Mouse (Mus musculus) lung, postnatal 0 days (tissue): ENCODE data around the gene Foxs1. TPM values are rescaled to one million over a fixed set of nuclear protein-coding genes. Genes with fewer than 3 reads are reported as not detected.

ENCODE experiments used
- ATAC-seq: fragments of 200-750 bp; cut with Nextera tagmentation; 2 replicates; pipeline ENCODE4 v1.8.0; 2017; ENCODE audit warnings: moderate library complexity
- DNase-seq: peaks from one replicate; pipeline ENCODE4 v3.0.0-alpha.2; 2016; ENCODE audit warnings: low spot score
- H3K27ac ChIP-seq: fragments of 300-500 bp; sonication (generic); 2 replicates; pipeline ENCODE4 v1.5.1; 2014; ENCODE audit warnings: antibody characterized with exemption, mild to moderate bottlenecking, low read length, mixed read lengths
- H3K27me3 ChIP-seq: fragments of 300-500 bp; sonication (generic); replicated peaks from 2 replicates; pipeline ENCODE4 v1.6.1; 2014; ENCODE audit warnings: low read length, mixed read lengths; ENCODE audit not compliant: insufficient read depth
- H3K36me3 ChIP-seq: fragments of 300-500 bp; sonication (generic); 2 replicates; pipeline ENCODE4 v1.6.1; 2014; ENCODE audit warnings: low read length, mixed read lengths; ENCODE audit not compliant: insufficient read depth
- H3K4me1 ChIP-seq: fragments of 300-500 bp; sonication (generic); 2 replicates; pipeline ENCODE4 v1.6.1; 2014; ENCODE audit warnings: antibody characterized with exemption, low read depth, low read length, mixed read lengths; ENCODE audit not compliant: insufficient read depth
- H3K4me2 ChIP-seq: fragments of 300-500 bp; sonication (generic); replicated peaks from 2 replicates; pipeline ENCODE4 v1.6.1; 2014; ENCODE audit warnings: low read depth, mild to moderate bottlenecking, low read length, moderate library complexity, mixed read lengths
- H3K4me3 ChIP-seq: fragments of 300-500 bp; sonication (generic); 2 replicates; pipeline ENCODE4 v1.5.1; 2014; ENCODE audit warnings: low read depth, low read length
- H3K9ac ChIP-seq: fragments of 300-500 bp; sonication (generic); replicated peaks from 2 replicates; pipeline ENCODE4 v1.6.1; 2014; ENCODE audit warnings: low read depth, mild to moderate bottlenecking
- H3K9me3 ChIP-seq: fragments of 300-500 bp; sonication (generic); 2 replicates; pipeline ENCODE4 v1.6.1; 2016; ENCODE audit warnings: low read length, mixed read lengths
- CTCF ChIP-seq: IDR thresholded peaks from 2 replicates; pipeline ENCODE4 v1.5.1; 2016; ENCODE audit warnings: antibody characterized with exemption, mild to moderate bottlenecking
- EP300 ChIP-seq: IDR thresholded peaks from 2 replicates; pipeline ENCODE4 v1.6.1; 2016; ENCODE audit warnings: antibody characterized with exemption, mild to moderate bottlenecking, control low read depth
- WGBS: fragments of 180-500 bp; shearing (Covaris S2); extraction: QIAGEN DNeasy Blood & Tissue Kit; methylation state at CpG from one replicate; pipeline ENCODE4 v1.1.7; 2014; 5-methylcytosine and 5-hydroxymethylcytosine counted together
- polyA plus RNA-seq: library from polyadenylated mRNA; unstranded; fragments of >200 nt; fragmentation: Nextera tagmentation; extraction: Ambion mirVana; gene quantifications from 2 replicates; pipeline ENCODE4 v1.2.1, GENCODE M21; 2015

Foxs1 gene
- polyA plus RNA-seq, 1 experiment from 2014 or later: 13.2 TPM

GRCm38 (mm10) chr2:152924543-152924942 lies 8.5 kb downstream of the Foxs1 start:
- Histone ChIP-seq H3K4me3 (no peak overlapping the region), H3K4me1 (0 out of 2 replicates have a peak, but pooled peaks cover 3% of the 10 kb centered on the region), H3K4me2 (no peak overlapping the region), H3K9me3 (no peaks in the 10 kb centered on the region), H3K27me3 (no peaks in the 10 kb centered on the region), H3K27ac (no peak overlapping the region), H3K36me3 (no peaks in the 10 kb centered on the region), H3K9ac (no peak overlapping the region)
- WGBS: 67% methylated on average over 5 of the region's 5 CpGs
- TF ChIP-seq EP300: no peak
- no peak for TF ChIP-seq CTCF
- DNase-seq (no peak), ATAC-seq (no peak)

DNA sequence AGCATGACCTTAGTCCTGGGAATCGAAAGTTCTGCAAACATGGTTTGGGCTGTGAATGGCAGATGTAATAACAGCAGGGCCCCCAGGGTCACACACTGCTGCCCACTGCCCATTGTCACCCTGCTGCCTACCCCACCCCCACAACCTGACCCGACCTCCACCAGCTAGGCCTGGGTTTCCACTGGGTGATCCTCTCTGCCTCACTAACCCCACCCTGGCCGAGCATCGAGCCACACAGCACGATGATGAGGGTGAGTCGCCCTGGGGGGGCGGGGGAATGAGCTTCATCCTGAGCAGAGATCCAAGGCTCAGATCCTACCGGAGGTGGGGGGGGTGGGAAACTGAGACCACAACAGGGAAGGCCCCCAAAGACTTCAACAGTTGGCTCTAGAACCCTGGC lies 8.9 kb downstream of the Foxs1 start:
- no peak overlapping the region for H3K27ac ChIP-seq
- H3K4me2 ChIP-seq: no peak overlapping the region
- no peak for ATAC-seq

DNA sequence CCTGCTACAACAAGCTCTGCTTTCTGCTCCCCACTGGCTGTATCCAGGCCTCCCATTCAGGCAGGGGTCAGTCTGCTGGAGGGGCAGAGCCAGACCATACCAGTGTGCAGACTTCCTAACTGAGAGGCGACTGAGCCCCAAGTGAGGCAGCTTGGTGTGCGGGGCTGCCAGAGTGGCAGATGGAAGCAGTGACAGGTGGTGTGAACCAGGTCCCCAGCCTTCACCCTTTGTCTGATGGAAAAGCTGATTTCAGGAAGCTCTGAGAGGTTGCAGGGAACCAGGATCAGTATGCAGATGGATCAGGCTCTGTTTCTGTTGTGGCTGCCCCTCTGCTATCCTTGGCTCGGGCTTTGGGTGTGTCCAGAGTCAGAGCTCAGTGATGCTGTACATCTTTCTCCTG lies 9.4 kb downstream of the Foxs1 start:
- Histone ChIP-seq H3K27ac (no peak overlapping the region), H3K9ac (no peak overlapping the region), H3K4me2 (no peak overlapping the region), H3K36me3 (no peaks in the 10 kb centered on the region), H3K27me3 (no peaks in the 10 kb centered on the region), H3K4me1 (0 out of 2 replicates have a peak, but pooled peaks cover 3% of the 10 kb centered on the region), H3K4me3 (no peak overlapping the region), H3K9me3 (no peaks in the 10 kb centered on the region)
- ATAC-seq: no peak
- 79% methylated on average over 3 of the region's 3 CpGs for WGBS
- TF ChIP-seq EP300 (no peak), CTCF (no peak)
- DNase-seq: no peak

More for the DNA sequence above, 8.9 kb downstream of the Foxs1 start:
- TF ChIP-seq CTCF: no peak
- no peak for TF ChIP-seq EP300
- Histone ChIP-seq H3K9me3 (no peaks in the 10 kb centered on the region), H3K4me3 (no peak overlapping the region), H3K27me3 (no peaks in the 10 kb centered on the region), H3K9ac (no peak overlapping the region), H3K4me1 (0 out of 2 replicates have a peak, but pooled peaks cover 3% of the 10 kb centered on the region), H3K36me3 (no peaks in the 10 kb centered on the region)
- DNase-seq: no peak
- 49% methylated on average over 8 of the region's 8 CpGs for WGBS

DNA sequence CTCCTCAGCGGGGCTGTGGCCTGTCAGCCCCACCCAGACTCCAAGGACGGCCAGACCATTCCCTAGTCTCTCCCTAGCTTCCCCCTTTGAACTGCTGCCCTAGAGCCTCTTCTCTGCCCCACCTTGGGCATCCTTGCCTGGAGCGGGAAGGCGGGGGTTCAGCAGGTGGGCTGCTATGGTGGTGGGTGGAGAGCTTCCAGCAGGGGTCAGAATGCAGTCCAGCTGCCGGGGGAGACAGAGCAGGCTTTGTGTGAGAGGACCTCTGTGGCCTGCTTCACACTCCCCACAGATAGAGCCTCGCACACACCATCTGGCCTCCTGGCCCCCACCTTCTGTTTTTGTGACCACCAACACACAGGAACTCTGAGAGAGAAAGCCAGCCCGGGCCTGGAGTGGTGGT lies 10.6 kb downstream of the Foxs1 start:
- DNase-seq (no peak), ATAC-seq (no peak)
- 28% methylated on average over 6 of the region's 7 CpGs for WGBS
- no peak overlapping the region for H3K4me2 ChIP-seq
- no peaks in the 10 kb centered on the region for H3K36me3 ChIP-seq
- H3K4me3 ChIP-seq: no peak overlapping the region
- H3K27me3 ChIP-seq: no peaks in the 10 kb centered on the region
- 0 out of 2 replicates have a peak, but pooled peaks cover 3% of the 10 kb centered on the region for H3K4me1 ChIP-seq
- no peak overlapping the region for H3K9ac ChIP-seq
- no peak overlapping the region for H3K27ac ChIP-seq
- H3K9me3 ChIP-seq: no peaks in the 10 kb centered on the region
- TF ChIP-seq EP300 (no peak), CTCF (no peak)

DNA sequence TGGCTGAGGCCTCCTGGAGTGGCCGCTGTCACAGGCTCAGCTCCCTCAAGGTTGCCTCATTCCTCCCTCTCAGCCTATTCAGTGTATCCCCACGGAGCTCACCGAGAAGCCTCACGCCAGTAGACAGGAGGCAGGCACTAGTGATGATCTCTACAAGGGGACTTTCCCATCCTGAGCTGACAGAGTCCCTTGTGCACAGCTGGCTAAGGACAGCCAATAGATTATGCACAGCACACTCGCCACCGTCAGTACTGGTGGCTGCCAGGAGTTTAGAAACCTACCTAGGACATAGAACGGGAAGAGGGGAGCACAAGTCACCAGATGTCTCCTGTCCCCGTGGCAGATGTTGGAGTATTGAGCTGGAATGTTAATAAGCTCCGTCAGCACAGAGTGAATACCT lies 15.3 kb downstream of the Foxs1 start:
- Histone ChIP-seq H3K4me2 (no peak overlapping the region), H3K4me3 (no peak overlapping the region), H3K27ac (no peak overlapping the region), H3K36me3 (no peaks in the 10 kb centered on the region), H3K4me1 (peaks cover 2% of the 10 kb centered on the region; the same call in 1 of the 2 replicates), H3K27me3 (0 out of 2 replicates have a peak, but pooled peaks cover 6% of the 10 kb centered on the region), H3K9ac (no peak overlapping the region), H3K9me3 (no peaks in the 10 kb centered on the region)
- WGBS: 44% methylated on average over 9 of the region's 9 CpGs
- TF ChIP-seq CTCF: no peak
- no peak for TF ChIP-seq EP300
- ATAC-seq (no peak), DNase-seq (no peak)

GRCm38 (mm10) chr2:152916111-152916510 lies 16.9 kb downstream of the Foxs1 start:
- Histone ChIP-seq H3K9ac (no peak overlapping the region), H3K27ac (no peak overlapping the region), H3K4me1 (peaks cover 2% of the 10 kb centered on the region; the same call in 1 of the 2 replicates), H3K9me3 (no peaks in the 10 kb centered on the region), H3K36me3 (no peaks in the 10 kb centered on the region), H3K4me3 (no peak overlapping the region), H3K27me3 (peaks cover 17% of the 10 kb centered on the region), H3K4me2 (no peak overlapping the region)
- 47% methylated on average over 5 of the region's 5 CpGs for WGBS
- ATAC-seq (no peak), DNase-seq (no peak)
- TF ChIP-seq EP300 (no peak), CTCF (no peak)

DNA sequence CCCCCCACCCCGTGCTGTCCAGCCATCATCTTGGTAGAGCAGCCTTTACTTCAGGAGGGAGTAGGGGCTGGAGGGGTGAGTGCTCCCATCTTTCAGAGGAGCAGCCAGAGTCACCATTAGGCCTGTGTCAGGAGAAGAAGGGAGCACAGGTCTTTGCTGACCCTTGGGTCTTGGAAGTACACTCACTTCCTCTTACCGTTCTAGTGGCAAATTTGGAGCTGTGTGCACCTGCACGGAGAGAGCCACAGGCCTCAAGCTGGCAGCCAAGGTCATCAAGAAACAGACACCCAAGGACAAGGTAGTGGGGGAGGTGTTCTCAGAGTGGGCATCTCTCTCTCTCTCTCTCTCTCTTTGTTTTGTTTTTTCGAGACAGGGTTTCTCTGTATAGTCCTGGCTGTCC lies 17.6 kb downstream of the Foxs1 start:
- no peak overlapping the region for H3K4me2 ChIP-seq
- ATAC-seq (no peak), DNase-seq (no peak)
- H3K9ac ChIP-seq: no peak overlapping the region
- no peaks in the 10 kb centered on the region for H3K9me3 ChIP-seq
- TF ChIP-seq CTCF: no peak
- no peak for TF ChIP-seq EP300
- no peak overlapping the region for H3K4me3 ChIP-seq
- no peaks in the 10 kb centered on the region for H3K36me3 ChIP-seq
- 50% methylated on average over 4 of the region's 4 CpGs for WGBS
- peaks cover 2% of the 10 kb centered on the region; the same call in 1 of the 2 replicates for H3K4me1 ChIP-seq
- H3K27ac ChIP-seq: no peak overlapping the region
- peaks cover 17% of the 10 kb centered on the region for H3K27me3 ChIP-seq
